Mouse (Mus musculus) spleen, adult 2 months (tissue): ENCODE measurements around the gene Tmem131l. TPM values are rescaled to one million over a fixed set of nuclear protein-coding genes. Genes with fewer than 3 reads are reported as not detected.

Experiments used
- DNase-seq, 2 experiments: peaks; one replicate each; pipeline versions ENCODE4 v3.0.0 to v3.0.0-alpha.2; 2012 to 2021; ENCODE audit warnings: low spot score in 2 of 2, low read depth in 1 of 2
- H3K27ac ChIP-seq: fragments of 200-500 bp; 2 replicates; pipeline ENCODE4 v1.5.1; 2012; ENCODE audit warnings: low read length, inconsistent platforms; ENCODE audit not compliant: insufficient read depth
- H3K27me3 ChIP-seq: fragments of 200-500 bp; 2 replicates; pipeline ENCODE4 v1.6.1; 2012; ENCODE audit warnings: mild to moderate bottlenecking, moderate library complexity, low read length, inconsistent platforms; ENCODE audit not compliant: control insufficient read depth, insufficient read depth
- H3K36me3 ChIP-seq: fragments of 200-500 bp; 2 replicates; pipeline ENCODE4 v1.6.1; 2012; ENCODE audit warnings: mild to moderate bottlenecking, low read length, inconsistent platforms; ENCODE audit not compliant: control insufficient read depth, insufficient read depth
- H3K4me1 ChIP-seq: fragments of 200-500 bp; 2 replicates; pipeline ENCODE4 v1.6.1; 2011; ENCODE audit warnings: inconsistent platforms; ENCODE audit not compliant: control insufficient read depth, insufficient read depth, insufficient read length
- H3K4me3 ChIP-seq: fragments of 200-500 bp; 2 replicates; pipeline ENCODE4 v1.5.1; 2011; ENCODE audit warnings: mild to moderate bottlenecking, inconsistent platforms; ENCODE audit not compliant: insufficient read depth, insufficient read length; ENCODE audit errors: extremely low read depth
- CTCF ChIP-seq: fragments of 200-500 bp; IDR thresholded peaks from 2 replicates; pipeline ENCODE4 v1.5.1; 2011; ENCODE audit warnings: mild to moderate bottlenecking, inconsistent platforms; ENCODE audit not compliant: insufficient read depth, insufficient read length, insufficient replicate concordance; ENCODE audit errors: extremely low read depth
- POLR2A ChIP-seq: fragments of 200-500 bp; IDR thresholded peaks from 2 replicates; pipeline ENCODE4 v1.6.1; 2011; ENCODE audit warnings: low read depth, low read length, inconsistent platforms
- WGBS: fragments of 180-500 bp; shearing (Covaris S2); methylation state at CpG from one replicate; pipeline ENCODE4 v1.1.7; 2018; 5-methylcytosine and 5-hydroxymethylcytosine counted together
- polyA plus RNA-seq: library from polyadenylated mRNA; depleted of rRNA; stranded (reverse); fragments of >200 nt; gene quantifications from 2 replicates; pipeline ENCODE4 v1.2.3, GENCODE M21; 2012; rRNA removed

Tmem131l gene
- 116 and 134 TPM in 2 replicates for polyA plus RNA-seq

DNA sequence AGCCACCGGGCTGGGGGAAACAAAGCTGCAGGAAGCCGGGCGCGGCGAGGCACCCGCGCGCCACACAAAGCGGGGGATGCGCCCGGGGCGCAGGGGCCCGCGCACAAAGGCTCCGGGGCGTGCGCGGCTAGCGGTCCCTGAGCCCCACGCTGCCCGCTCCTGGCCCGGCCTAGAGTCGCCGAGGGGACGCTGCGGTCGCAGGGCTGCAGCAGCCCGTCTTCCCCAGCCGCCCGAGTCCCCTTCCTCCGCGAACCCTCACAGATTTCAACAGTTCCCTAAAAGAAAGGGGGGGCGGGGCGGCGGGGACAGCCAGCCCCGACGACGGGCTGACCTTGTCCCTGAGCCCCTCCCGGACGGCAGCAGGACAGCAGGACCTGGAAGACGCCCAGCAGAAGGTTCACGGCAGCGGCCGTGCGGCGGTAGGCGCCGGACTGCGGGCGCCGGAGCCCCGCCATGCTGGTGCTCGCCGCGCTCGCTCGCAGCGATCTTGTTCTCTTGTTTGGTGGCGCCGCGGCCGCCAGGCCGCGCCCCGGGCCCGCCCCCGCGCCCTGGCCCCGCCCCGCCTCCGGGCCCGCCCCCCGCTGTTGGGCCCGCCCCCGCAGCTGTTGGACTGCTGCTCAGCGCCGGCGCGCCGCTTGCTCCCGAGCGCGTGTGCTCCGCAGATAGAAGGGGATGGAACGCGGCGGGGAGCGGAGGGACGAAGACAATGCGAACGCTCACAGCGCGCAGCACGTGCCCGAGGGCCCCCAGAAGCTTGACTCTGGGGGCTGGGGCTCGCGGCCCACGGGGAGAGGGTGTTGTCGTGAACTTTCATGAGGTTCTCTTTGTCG lies at the start of gene Tmem131l:
Tmem131l (minus strand) TSS at position 530 of the 830 bp plus-strand sequence.
- peaks cover 17% of the 10 kb centered on the region for H3K4me1 ChIP-seq
- 1% methylated on average over 92 of the region's 100 CpGs for WGBS

DNA sequence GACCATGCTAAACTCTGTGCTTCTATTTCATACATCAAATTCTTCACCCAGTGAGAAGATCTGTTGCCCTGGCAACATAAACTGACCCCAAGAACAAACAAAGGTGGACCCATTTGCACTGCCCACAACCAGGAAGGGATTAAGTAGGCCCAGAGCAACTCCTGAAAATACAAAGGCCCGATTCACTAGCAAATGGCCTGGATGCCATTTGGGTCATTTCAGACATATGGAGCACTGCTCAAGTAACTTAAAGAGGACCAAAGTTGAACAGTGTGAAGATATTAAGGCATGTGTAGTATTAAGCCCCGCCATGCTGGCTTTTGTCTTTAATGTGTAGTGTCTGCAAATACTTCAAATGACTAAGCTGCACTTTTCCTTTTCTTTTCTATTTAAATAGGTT lies 46.9 kb upstream of the Tmem131l start:
- H3K4me3 ChIP-seq = no peak overlapping the region
- 97% methylated on average over 2 of the region's 2 CpGs for WGBS
- no peak overlapping the region for H3K27ac ChIP-seq
- H3K27me3 ChIP-seq = no peaks in the 10 kb centered on the region
- no peak for TF ChIP-seq POLR2A
- no peak for TF ChIP-seq CTCF
- no peaks in the 10 kb centered on the region; the same call in 1 of the 2 replicates for H3K4me1 ChIP-seq
- no peak for DNase-seq
- no peaks in the 10 kb centered on the region for H3K36me3 ChIP-seq

More for the DNA sequence above, at the start of gene Tmem131l:
- peak; percentile 66 to 71 for DNase-seq
- Histone ChIP-seq H3K36me3 (peaks cover 1% of the 10 kb centered on the region; the same call in 1 of the 2 replicates), H3K27me3 (no peaks in the 10 kb centered on the region), H3K27ac (peak within 1 kb of the TSS; percentile 100), H3K4me3 (peak within 1 kb of the TSS; percentile 99)
- no peak for TF ChIP-seq CTCF
- peak; percentile 92 for TF ChIP-seq POLR2A

- 94% methylated on average over 7 of the region's 7 CpGs for whole genome bisulfite sequencing
- Histone ChIP-seq H3K4me1 (no peaks in the 10 kb centered on the region; the same call in 1 of the 2 replicates), H3K27ac (no peak overlapping the region), H3K27me3 (no peaks in the 10 kb centered on the region), H3K4me3 (no peak overlapping the region), H3K36me3 (no peaks in the 10 kb centered on the region)
- no peak for TF ChIP-seq POLR2A
- TF ChIP-seq CTCF = no peak
- no peak for DNase-seq
Measured at GRCm38 (mm10) chr3:84086337-84086736, 46.4 kb upstream of the Tmem131l start.

- no peak for DNase-seq
- TF ChIP-seq POLR2A (no peak), CTCF (no peak)
- Histone ChIP-seq H3K27ac (no peak overlapping the region), H3K4me3 (no peak overlapping the region), H3K4me1 (no peaks in the 10 kb centered on the region; the same call in 1 of the 2 replicates), H3K36me3 (no peaks in the 10 kb centered on the region), H3K27me3 (no peaks in the 10 kb centered on the region)
- WGBS = 87% methylated on average over 9 of the region's 9 CpGs
Measured at GRCm38 (mm10) chr3:84085429-84085828, 45.5 kb upstream of the Tmem131l start.

GRCm38 (mm10) chr3:84081208-84081722 lies 41.3 kb upstream of the Tmem131l start:
- TF ChIP-seq CTCF (no peak), POLR2A (no peak)
- Histone ChIP-seq H3K4me3 (no peak overlapping the region), H3K4me1 (no peaks in the 10 kb centered on the region; the same call in 1 of the 2 replicates), H3K36me3 (no peaks in the 10 kb centered on the region), H3K27me3 (no peaks in the 10 kb centered on the region), H3K27ac (no peak overlapping the region)
- DNase-seq = no peak
- 93% methylated on average over 4 of the region's 4 CpGs for WGBS

GRCm38 (mm10) chr3:84080074-84080473 lies 40.1 kb upstream of the Tmem131l start:
- no peak for DNase-seq
- no peak overlapping the region for H3K27ac ChIP-seq
- H3K4me1 ChIP-seq = peaks cover under 1% of the 10 kb centered on the region
- no peaks in the 10 kb centered on the region for H3K27me3 ChIP-seq
- H3K36me3 ChIP-seq = no peaks in the 10 kb centered on the region
- no peak overlapping the region for H3K4me3 ChIP-seq
- WGBS = 92% methylated on average over 7 of the region's 7 CpGs
- TF ChIP-seq CTCF (no peak), POLR2A (no peak)
